Mouse (Mus musculus): ENCODE data around the gene Cyp17a1. TPM values are rescaled to one million over a fixed set of nuclear protein-coding genes. Genes with fewer than 3 reads are reported as not detected.

The Cyp17a1 gene
- polyA plus RNA-seq, 1 experiment: 0.25 TPM

DNA sequence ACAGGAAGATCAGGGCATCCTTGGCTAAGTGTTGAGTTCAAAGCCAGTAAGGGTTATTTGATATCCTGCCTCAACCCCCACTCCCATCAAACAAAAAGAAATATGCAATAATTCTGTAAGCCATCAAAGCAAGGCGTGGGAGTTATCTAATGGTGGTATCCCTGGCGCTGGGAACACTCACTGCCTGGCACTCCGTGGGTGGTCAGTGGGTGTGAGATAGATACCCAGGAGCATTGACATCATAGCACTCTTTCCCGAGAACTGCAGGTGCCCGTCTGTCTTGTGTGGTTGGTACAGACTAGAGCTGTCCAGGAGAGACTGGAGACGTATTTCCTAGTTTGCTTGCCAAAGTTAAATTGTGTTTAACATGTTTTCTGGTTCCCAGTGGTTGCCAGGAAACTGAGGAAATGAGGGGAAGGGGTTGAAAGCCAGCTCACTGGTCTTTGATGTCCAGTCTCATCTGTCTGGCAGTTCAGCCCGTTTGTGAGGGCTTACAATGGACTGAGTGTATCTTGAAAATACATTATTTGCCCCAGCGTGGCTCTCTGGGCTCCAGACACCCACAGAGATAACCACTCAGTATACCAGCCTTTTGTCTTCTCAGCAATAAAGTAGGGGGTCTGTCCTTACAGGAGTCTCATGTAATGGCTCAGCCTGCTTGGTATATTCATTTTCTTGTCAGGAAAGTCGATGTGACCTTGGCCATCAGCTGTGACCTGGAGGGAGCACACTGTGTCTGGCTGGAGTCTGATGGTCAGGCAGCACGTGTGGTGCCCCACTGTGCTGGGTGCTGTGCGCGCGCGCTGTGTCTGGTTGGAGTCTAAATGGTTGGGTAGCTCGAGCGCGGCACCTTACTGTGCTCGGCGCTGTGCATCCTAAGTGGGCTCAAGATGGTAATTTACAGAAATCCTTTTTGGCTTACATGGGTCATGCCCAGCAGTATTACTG is 51.5 kb downstream of the Cyp17a1 start:
- WGBS: 76% methylated on average over 19 of the region's 19 CpGs
- no peak for DNase-seq (ENCODE audit: low read depth, low spot score)

DNA sequence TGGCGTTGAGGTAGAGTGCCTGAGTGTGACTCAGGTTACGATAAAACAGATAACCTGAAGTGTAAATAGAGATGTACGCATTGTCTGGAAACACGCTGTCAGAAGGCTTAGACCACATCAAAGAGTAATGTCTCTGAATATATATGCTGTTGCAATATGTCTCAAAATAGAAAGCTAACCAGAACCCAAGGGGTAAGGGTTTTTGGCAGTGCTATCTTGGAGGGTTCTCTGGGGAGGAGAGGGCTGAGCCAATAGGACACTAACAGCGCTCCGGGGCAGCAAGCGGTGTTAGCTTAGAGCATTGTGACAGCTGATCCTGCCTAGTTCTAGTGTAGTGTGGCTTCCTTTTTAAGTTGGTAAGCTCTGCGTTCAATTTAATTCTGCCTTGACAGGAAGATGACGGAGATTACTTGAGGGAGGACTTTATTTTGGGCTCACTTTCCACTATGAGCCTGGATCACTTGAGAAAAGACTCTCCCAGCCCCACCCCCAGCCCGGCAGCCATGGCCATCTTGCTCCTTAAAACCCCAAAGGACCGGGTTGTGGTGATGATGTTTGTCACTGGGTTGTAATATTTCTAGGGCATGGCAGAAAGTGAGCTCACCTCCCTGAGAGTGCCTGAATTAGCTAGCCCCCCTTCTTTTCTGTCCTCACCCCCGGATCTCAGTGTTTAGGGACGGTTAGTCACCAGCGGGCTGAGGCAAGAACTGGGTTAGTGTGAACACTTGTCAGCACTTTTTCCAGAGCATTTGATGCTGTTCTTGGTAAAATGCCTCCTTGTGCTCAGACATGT is 52.8 kb downstream of the Cyp17a1 start:
- WGBS: 66% methylated on average over 14 of the region's 14 CpGs
- no peak for DNase-seq (ENCODE audit: low read depth, low spot score)

DNA sequence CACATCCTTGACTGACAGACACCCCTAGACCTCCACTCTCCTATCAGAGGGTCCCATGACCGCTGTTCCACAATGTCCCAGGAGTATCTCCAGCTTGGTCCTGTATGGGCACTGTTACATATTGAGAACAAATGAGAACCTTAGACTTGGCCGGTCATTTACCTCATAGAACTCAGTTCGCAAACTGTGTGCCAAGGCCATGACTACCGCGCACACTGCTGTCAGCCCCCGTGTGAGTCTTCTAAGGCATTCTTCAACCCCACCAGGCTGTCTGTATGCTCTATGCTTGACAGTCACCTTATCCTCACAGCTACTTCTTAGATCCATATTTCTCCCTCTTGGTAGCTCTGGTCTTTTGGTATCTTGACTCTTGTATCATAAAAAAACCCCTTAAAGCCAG is 53.5 kb downstream of the Cyp17a1 start:
- 94% methylated on average over 6 of the region's 6 CpGs for WGBS
- no peak for DNase-seq (ENCODE audit: low read depth, low spot score)

DNA sequence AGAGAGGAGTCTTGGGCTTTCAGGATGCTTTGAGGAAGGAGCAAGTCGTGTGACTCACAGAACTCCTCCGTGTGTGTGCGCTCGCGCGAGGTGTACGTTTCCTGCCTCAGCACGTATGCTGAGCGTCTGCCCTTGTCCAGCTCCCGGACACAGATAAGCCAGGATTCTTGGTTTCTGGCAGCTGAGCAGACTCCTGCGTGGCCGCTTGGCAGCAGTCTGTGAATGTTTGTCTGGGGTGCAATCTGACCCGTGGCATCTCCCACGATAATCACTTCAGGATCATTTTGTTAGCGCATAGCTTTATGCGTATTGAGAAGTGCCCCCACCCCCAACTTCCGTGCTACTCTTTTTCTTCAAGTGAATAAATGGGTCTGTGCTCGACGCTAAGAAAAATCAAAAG is 54.0 kb downstream of the Cyp17a1 start:
- no peak for DNase-seq (ENCODE audit: low read depth, low spot score)
- 75% methylated on average over 19 of the region's 19 CpGs for WGBS

- WGBS: 51% methylated on average over 9 of the region's 9 CpGs
- DNase-seq (ENCODE audit: low read depth, low spot score): no peak
These were observed 54.6 kb downstream of the Cyp17a1 start for GRCm38 (mm10) chr19:46618322-46618721.

DNA sequence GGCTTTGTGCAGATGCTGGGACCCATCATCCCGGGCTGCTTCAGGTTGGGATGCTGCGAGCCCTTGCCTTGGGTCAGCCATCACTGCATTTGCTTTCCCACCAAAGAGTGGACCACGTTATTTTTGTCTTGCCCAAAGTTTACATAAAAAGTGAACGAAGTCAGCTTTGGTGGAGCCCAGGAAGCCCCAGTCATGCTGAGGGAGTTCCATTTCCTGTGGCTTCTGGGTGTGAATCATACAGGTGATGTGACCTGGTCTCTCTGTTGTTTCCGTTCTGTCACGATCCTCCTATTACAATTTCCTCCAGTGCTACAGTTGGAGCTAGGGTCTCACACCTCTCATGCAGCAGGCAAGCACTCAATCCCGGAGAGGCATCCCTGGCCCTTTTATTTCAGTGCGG is 55.6 kb downstream of the Cyp17a1 start:
- WGBS: 81% methylated on average over 8 of the region's 8 CpGs
- no peak for DNase-seq (ENCODE audit: low read depth, low spot score)

Other genes with a start within 250 kb of the Cyp17a1 start
- gene Trim8, start 171.5 kb downstream of the Cyp17a1 start, polyA plus RNA-seq (2012; rRNA removed): 16.4 and 19.7 TPM in 2 replicates
- gene Arl3, start 100.0 kb downstream of the Cyp17a1 start, polyA plus RNA-seq (2012; rRNA removed): 5.6 and 7.6 TPM in 2 replicates
- gene Sfxn2, start 99.8 kb downstream of the Cyp17a1 start, polyA plus RNA-seq (2012; rRNA removed): 1.7 and 1.8 TPM in 2 replicates
- 35.5 and 41.8 TPM in 2 replicates for gene Wbp1l, start 74.1 kb downstream of the Cyp17a1 start, polyA plus RNA-seq (2012; rRNA removed)
- 3.5 and 5.0 TPM in 2 replicates for gene Borcs7, start 16.7 kb upstream of the Cyp17a1 start, polyA plus RNA-seq (2012; rRNA removed)
- 19.9 and 25.9 TPM in 2 replicates for gene As3mt, start 34.3 kb upstream of the Cyp17a1 start, polyA plus RNA-seq (2012; rRNA removed)
- 3.3 and 5.6 TPM in 2 replicates for gene Cnnm2, start 88.4 kb upstream of the Cyp17a1 start, polyA plus RNA-seq (2012; rRNA removed)

Data from large intestine, adult 2 months (tissue).